Mouse (Mus musculus): ENCODE results near the gene Qrich1. TPM values are rescaled to one million over a fixed set of nuclear protein-coding genes. Genes with fewer than 3 reads are reported as not detected.

The Qrich1 gene
- polyA plus RNA-seq, 1 experiment from 2014 or later: 90.2 TPM

GRCm38 (mm10) chr9:108540846-108541245, 24.2 kb downstream of the Qrich1 start:
- H3K27me3 ChIP-seq (replicated peaks; ENCODE audit: control insufficient read depth, insufficient read depth, low read length): no peaks in the 10 kb centered on the region
- no peak for ATAC-seq
- no peak overlapping the region for H3K4me2 ChIP-seq (ENCODE audit: low read depth, low read length)
- no peak overlapping the region for H3K9ac ChIP-seq (ENCODE audit: low read depth, low read length)
- no peak overlapping the region for H3K27ac ChIP-seq (ENCODE audit: low read length)
- H3K4me1 ChIP-seq (ENCODE audit: control insufficient read depth, insufficient read depth, low read length): no peaks in the 10 kb centered on the region
- H3K36me3 ChIP-seq (ENCODE audit: control insufficient read depth, insufficient read depth, low read length): peaks cover 27% of the 10 kb centered on the region; the same call in 1 of the 2 replicates
- H3K4me3 ChIP-seq (ENCODE audit: low read length): no peak overlapping the region
- no peaks in the 10 kb centered on the region for H3K9me3 ChIP-seq (ENCODE audit: control insufficient read depth, low read length)

GRCm38 (mm10) chr9:108545986-108546385, 29.4 kb downstream of the Qrich1 start:
- WGBS: 87% methylated on average over 3 of the region's 3 CpGs
- Histone ChIP-seq H3K36me3 (ENCODE audit: control insufficient read depth, insufficient read depth, low read length) (peaks cover 28% of the 10 kb centered on the region), H3K9me3 (ENCODE audit: control insufficient read depth, low read length) (no peaks in the 10 kb centered on the region), H3K27ac (ENCODE audit: low read length) (no peak overlapping the region), H3K4me1 (ENCODE audit: control insufficient read depth, insufficient read depth, low read length) (no peaks in the 10 kb centered on the region), H3K9ac (ENCODE audit: low read depth, low read length) (no peak overlapping the region), H3K4me2 (ENCODE audit: low read depth, low read length) (no peak overlapping the region), H3K4me3 (ENCODE audit: low read length) (no peak overlapping the region), H3K27me3 (replicated peaks; ENCODE audit: control insufficient read depth, insufficient read depth, low read length) (no peaks in the 10 kb centered on the region)
- ATAC-seq: no peak

GRCm38 (mm10) chr9:108546875-108547274, 30.3 kb downstream of the Qrich1 start:
- H3K4me1 ChIP-seq (ENCODE audit: control insufficient read depth, insufficient read depth, low read length): no peaks in the 10 kb centered on the region
- H3K9me3 ChIP-seq (ENCODE audit: control insufficient read depth, low read length): no peaks in the 10 kb centered on the region
- no peak overlapping the region for H3K4me3 ChIP-seq (ENCODE audit: low read length)
- 78% methylated on average over 1 of the region's 1 CpGs for WGBS
- H3K27me3 ChIP-seq (replicated peaks; ENCODE audit: control insufficient read depth, insufficient read depth, low read length): no peaks in the 10 kb centered on the region
- H3K36me3 ChIP-seq (ENCODE audit: control insufficient read depth, insufficient read depth, low read length): peaks cover 27% of the 10 kb centered on the region
- no peak for ATAC-seq
- H3K27ac ChIP-seq (ENCODE audit: low read length): no peak overlapping the region
- H3K9ac ChIP-seq (ENCODE audit: low read depth, low read length): no peak overlapping the region
- H3K4me2 ChIP-seq (ENCODE audit: low read depth, low read length): no peak overlapping the region

GRCm38 (mm10) chr9:108559169-108559568, 42.6 kb downstream of the Qrich1 start:
- 92% methylated on average over 4 of the region's 4 CpGs for WGBS
- no peak overlapping the region for H3K4me2 ChIP-seq (ENCODE audit: low read depth, low read length)
- H3K27ac ChIP-seq (ENCODE audit: low read length): no peak overlapping the region
- ATAC-seq: no peak
- no peak overlapping the region for H3K4me3 ChIP-seq (ENCODE audit: low read length)
- H3K36me3 ChIP-seq (ENCODE audit: control insufficient read depth, insufficient read depth, low read length): peaks cover 31% of the 10 kb centered on the region
- H3K4me1 ChIP-seq (ENCODE audit: control insufficient read depth, insufficient read depth, low read length): peaks cover 16% of the 10 kb centered on the region
- no peaks in the 10 kb centered on the region for H3K9me3 ChIP-seq (ENCODE audit: control insufficient read depth, low read length)
- H3K27me3 ChIP-seq (replicated peaks; ENCODE audit: control insufficient read depth, insufficient read depth, low read length): no peaks in the 10 kb centered on the region
- no peak overlapping the region for H3K9ac ChIP-seq (ENCODE audit: low read depth, low read length)

- WGBS: 0% methylated on average over 52 of the region's 53 CpGs
- ATAC-seq: peak; percentile 99
- H3K27me3 ChIP-seq (replicated peaks; ENCODE audit: control insufficient read depth, insufficient read depth, low read length): no peaks in the 10 kb centered on the region
- peaks cover 29% of the 10 kb centered on the region for H3K36me3 ChIP-seq (ENCODE audit: control insufficient read depth, insufficient read depth, low read length)
- H3K9me3 ChIP-seq (ENCODE audit: control insufficient read depth, low read length): no peaks in the 10 kb centered on the region
- peak within 1 kb of the TSS; percentile 79 for H3K9ac ChIP-seq (ENCODE audit: low read depth, low read length)
- H3K4me3 ChIP-seq (ENCODE audit: low read length): peak within 1 kb of the TSS; percentile 64
- peak within 1 kb of the TSS; percentile 74 for H3K4me2 ChIP-seq (ENCODE audit: low read depth, low read length)
- H3K27ac ChIP-seq (ENCODE audit: low read length): peak within 1 kb of the TSS; percentile 59
- peaks cover 17% of the 10 kb centered on the region for H3K4me1 ChIP-seq (ENCODE audit: control insufficient read depth, insufficient read depth, low read length)
These were observed 43.7 kb downstream of the Qrich1 start, which contains the start of gene Impdh2 for GRCm38 (mm10) chr9:108560227-108560841. TSS of gene Impdh2 (plus strand) at chr9:108560286.

- Histone ChIP-seq H3K4me2 (ENCODE audit: low read depth, low read length) (no peak overlapping the region), H3K4me3 (ENCODE audit: low read length) (no peak overlapping the region), H3K27me3 (replicated peaks; ENCODE audit: control insufficient read depth, insufficient read depth, low read length) (no peaks in the 10 kb centered on the region), H3K27ac (ENCODE audit: low read length) (no peak overlapping the region), H3K9me3 (ENCODE audit: control insufficient read depth, low read length) (no peaks in the 10 kb centered on the region), H3K9ac (ENCODE audit: low read depth, low read length) (no peak overlapping the region), H3K36me3 (ENCODE audit: control insufficient read depth, insufficient read depth, low read length) (peaks cover 15% of the 10 kb centered on the region), H3K4me1 (ENCODE audit: control insufficient read depth, insufficient read depth, low read length) (peaks cover 34% of the 10 kb centered on the region)
- ATAC-seq: no peak
- 89% methylated on average over 8 of the region's 8 CpGs for WGBS
These were observed 47.1 kb downstream of the Qrich1 start for GRCm38 (mm10) chr9:108563671-108564070.

- H3K36me3 ChIP-seq (ENCODE audit: control insufficient read depth, insufficient read depth, low read length): peaks cover 14% of the 10 kb centered on the region
- 72% methylated on average over 7 of the region's 7 CpGs for WGBS
- no peaks in the 10 kb centered on the region for H3K9me3 ChIP-seq (ENCODE audit: control insufficient read depth, low read length)
- H3K27me3 ChIP-seq (replicated peaks; ENCODE audit: control insufficient read depth, insufficient read depth, low read length): no peaks in the 10 kb centered on the region
- no peak overlapping the region for H3K27ac ChIP-seq (ENCODE audit: low read length)
- no peak overlapping the region for H3K9ac ChIP-seq (ENCODE audit: low read depth, low read length)
- ATAC-seq: no peak
- no peak overlapping the region for H3K4me2 ChIP-seq (ENCODE audit: low read depth, low read length)
- H3K4me1 ChIP-seq (ENCODE audit: control insufficient read depth, insufficient read depth, low read length): peaks cover 34% of the 10 kb centered on the region
- H3K4me3 ChIP-seq (ENCODE audit: low read length): no peak overlapping the region
These were observed 47.5 kb downstream of the Qrich1 start for GRCm38 (mm10) chr9:108564131-108564530.

- Histone ChIP-seq H3K4me2 (ENCODE audit: low read depth, low read length) (peak overlapping the region; percentile 98), H3K4me3 (ENCODE audit: low read length) (peak overlapping the region; percentile 82), H3K36me3 (ENCODE audit: control insufficient read depth, insufficient read depth, low read length) (peaks cover 12% of the 10 kb centered on the region), H3K27me3 (replicated peaks; ENCODE audit: control insufficient read depth, insufficient read depth, low read length) (no peaks in the 10 kb centered on the region), H3K9me3 (ENCODE audit: control insufficient read depth, low read length) (no peaks in the 10 kb centered on the region), H3K4me1 (ENCODE audit: control insufficient read depth, insufficient read depth, low read length) (peaks cover 40% of the 10 kb centered on the region), H3K9ac (ENCODE audit: low read depth, low read length) (peak overlapping the region; percentile 89), H3K27ac (ENCODE audit: low read length) (peak overlapping the region; percentile 98)
- WGBS: 12% methylated on average over 35 of the region's 35 CpGs
- no peak; the same call in 1 of the 2 replicates for ATAC-seq
These were observed 49.5 kb downstream of the Qrich1 start for GRCm38 (mm10) chr9:108565881-108566814.

Data from intestine, embryonic 16.5 days (tissue).